Mouse (Mus musculus): ENCODE data around the gene Mutyh. TPM values are rescaled to one million over a fixed set of nuclear protein-coding genes. Genes with fewer than 3 reads are reported as not detected.

The Mutyh gene
- total and polyA plus RNA-seq, 2 experiments from 2014 or later, result 3.0 to 5.6 TPM

DNA sequence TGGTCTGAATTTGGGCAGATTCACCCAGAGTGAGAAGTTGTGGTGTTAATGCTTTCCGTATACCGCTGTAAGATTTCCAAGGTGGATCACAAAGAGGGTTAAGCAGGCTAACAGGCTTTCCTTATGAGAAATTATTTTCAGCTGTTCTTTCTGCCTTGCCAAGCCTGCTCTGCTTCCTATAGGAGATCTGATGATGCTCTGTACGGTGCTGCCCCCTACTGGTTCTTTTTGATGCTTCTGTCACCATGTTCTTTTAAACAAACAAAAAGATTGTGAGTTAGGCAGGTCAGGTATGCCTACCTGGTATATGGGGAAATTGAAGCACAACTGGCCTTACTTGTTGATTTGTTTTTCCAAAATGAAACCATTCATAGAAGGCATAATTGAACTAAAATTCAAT lies 18.6 kb upstream of the Mutyh start:
- Histone ChIP-seq H3K27ac (ENCODE audit: low read depth, low read length) (no peak overlapping the region), H3K9ac (replicated peaks; ENCODE audit: low read length, poor library complexity, severe bottlenecking) (no peak overlapping the region), H3K4me3 (ENCODE audit: low read depth, low read length) (no peak overlapping the region), H3K27me3 (ENCODE audit: insufficient read depth, low read length) (no peaks in the 10 kb centered on the region), H3K36me3 (ENCODE audit: insufficient read depth, low read length) (no peaks in the 10 kb centered on the region), H3K4me2 (ENCODE audit: low read depth, low read length, poor library complexity, severe bottlenecking) (no peak overlapping the region), H3K9me3 (ENCODE audit: low read length) (no peaks in the 10 kb centered on the region), H3K4me1 (ENCODE audit: insufficient read depth, low read length) (no peaks in the 10 kb centered on the region)
- ATAC-seq (ENCODE audit: low FRiP score) (no peak), DNase-seq (ENCODE audit: low spot score) (peak; percentile 93)
- 3% methylated on average over 3 of the region's 3 CpGs for WGBS
- peak; percentile 94 for TF ChIP-seq CTCF (IDR thresholded peaks at IDR 0.05)

DNA sequence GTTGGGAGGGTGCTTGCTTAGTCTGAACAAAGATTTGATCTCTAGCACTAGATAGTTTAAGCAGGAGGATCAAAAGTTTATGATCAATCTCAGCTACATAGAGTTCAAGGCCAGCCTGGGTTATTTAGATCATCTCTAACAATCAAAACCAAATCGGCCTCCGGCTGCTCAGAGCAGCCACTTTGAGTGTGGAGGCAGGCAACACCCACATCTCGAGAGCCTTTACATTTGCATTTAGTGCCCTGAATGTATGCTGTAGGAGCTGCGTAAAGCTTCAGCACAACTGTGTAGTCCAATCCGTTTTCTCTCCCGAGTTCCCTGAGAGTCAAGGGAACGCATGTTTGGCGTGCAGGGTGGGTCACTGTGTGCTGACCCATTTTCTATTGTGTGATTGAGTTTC lies 15.1 kb upstream of the Mutyh start:
- no peak for TF ChIP-seq CTCF (IDR thresholded peaks at IDR 0.05)
- 84% methylated on average over 8 of the region's 8 CpGs for WGBS
- Histone ChIP-seq H3K9me3 (ENCODE audit: low read length) (no peaks in the 10 kb centered on the region), H3K36me3 (ENCODE audit: insufficient read depth, low read length) (no peaks in the 10 kb centered on the region), H3K4me3 (ENCODE audit: low read depth, low read length) (no peak overlapping the region), H3K4me2 (ENCODE audit: low read depth, low read length, poor library complexity, severe bottlenecking) (no peak overlapping the region), H3K27ac (ENCODE audit: low read depth, low read length) (no peak overlapping the region), H3K4me1 (ENCODE audit: insufficient read depth, low read length) (no peaks in the 10 kb centered on the region), H3K27me3 (ENCODE audit: insufficient read depth, low read length) (no peaks in the 10 kb centered on the region), H3K9ac (replicated peaks; ENCODE audit: low read length, poor library complexity, severe bottlenecking) (no peak overlapping the region)
- ATAC-seq (ENCODE audit: low FRiP score) (no peak), DNase-seq (ENCODE audit: low spot score) (no peak)

DNA sequence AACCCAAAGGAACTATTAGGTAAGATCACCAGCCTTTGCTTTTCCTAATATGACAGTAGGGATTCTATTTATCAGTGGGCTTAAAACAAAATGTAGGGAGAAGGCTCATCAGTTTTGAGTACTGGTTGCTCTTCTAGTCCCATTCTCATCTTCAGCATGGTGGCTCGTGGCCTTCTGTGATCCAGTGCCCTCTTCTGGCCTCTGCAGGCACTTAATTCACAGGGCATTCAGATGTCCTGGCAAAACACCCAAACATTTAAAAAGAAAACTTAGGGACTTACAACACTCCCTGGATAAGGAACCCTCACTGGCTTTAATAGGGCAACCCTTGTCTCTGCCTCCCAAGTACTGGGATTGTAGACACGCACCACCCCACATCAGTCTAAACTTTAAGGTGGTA lies 13.2 kb upstream of the Mutyh start:
- no peaks in the 10 kb centered on the region for H3K9me3 ChIP-seq (ENCODE audit: low read length)
- no peaks in the 10 kb centered on the region for H3K4me1 ChIP-seq (ENCODE audit: insufficient read depth, low read length)
- H3K36me3 ChIP-seq (ENCODE audit: insufficient read depth, low read length), result no peaks in the 10 kb centered on the region
- DNase-seq (ENCODE audit: low spot score) (no peak), ATAC-seq (ENCODE audit: low FRiP score) (no peak)
- no peak overlapping the region for H3K4me2 ChIP-seq (ENCODE audit: low read depth, low read length, poor library complexity, severe bottlenecking)
- no peak overlapping the region for H3K9ac ChIP-seq (replicated peaks; ENCODE audit: low read length, poor library complexity, severe bottlenecking)
- H3K27me3 ChIP-seq (ENCODE audit: insufficient read depth, low read length), result no peaks in the 10 kb centered on the region
- H3K27ac ChIP-seq (ENCODE audit: low read depth, low read length), result no peak overlapping the region
- no peak overlapping the region for H3K4me3 ChIP-seq (ENCODE audit: low read depth, low read length)
- WGBS, result 78% methylated on average over 2 of the region's 2 CpGs
- TF ChIP-seq CTCF (IDR thresholded peaks at IDR 0.05), result peak; percentile 45

DNA sequence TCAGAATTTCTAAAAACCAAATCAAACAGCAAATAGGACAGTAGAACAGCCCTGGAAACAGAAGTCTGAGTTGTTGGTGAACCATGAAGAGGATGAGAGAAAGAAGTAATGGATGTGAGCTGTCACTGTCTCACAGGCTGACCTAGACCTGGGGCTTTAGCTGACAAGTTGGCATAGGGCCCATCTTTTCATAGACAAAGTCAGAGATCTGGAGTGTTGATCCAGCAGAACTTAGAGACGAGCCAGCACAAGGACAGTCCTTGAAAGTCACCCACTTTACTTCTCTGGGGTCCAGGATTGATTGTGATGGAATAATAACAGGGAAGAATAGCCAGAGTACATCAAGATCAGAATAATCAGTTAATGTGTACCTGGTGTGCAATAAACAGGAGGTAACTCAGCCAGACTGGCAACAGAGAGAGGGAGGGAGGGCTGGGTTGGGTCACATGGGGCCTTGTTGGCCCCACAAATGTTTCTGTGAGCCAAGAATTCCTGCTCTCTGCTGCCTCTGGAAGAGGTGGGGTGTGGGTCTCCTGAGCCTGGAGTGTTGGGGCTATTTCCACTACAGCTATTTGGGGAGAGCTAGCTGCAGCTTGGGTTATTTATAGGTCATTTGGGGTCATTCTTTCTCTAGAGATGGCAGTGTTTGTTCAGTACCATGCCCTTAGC lies 10.9 kb upstream of the Mutyh start:
- Histone ChIP-seq H3K9me3 (ENCODE audit: low read length) (no peaks in the 10 kb centered on the region), H3K27me3 (ENCODE audit: insufficient read depth, low read length) (no peaks in the 10 kb centered on the region), H3K9ac (replicated peaks; ENCODE audit: low read length, poor library complexity, severe bottlenecking) (no peak overlapping the region), H3K4me2 (ENCODE audit: low read depth, low read length, poor library complexity, severe bottlenecking) (no peak overlapping the region), H3K4me3 (ENCODE audit: low read depth, low read length) (no peak overlapping the region), H3K4me1 (ENCODE audit: insufficient read depth, low read length) (no peaks in the 10 kb centered on the region), H3K36me3 (ENCODE audit: insufficient read depth, low read length) (peaks cover 6% of the 10 kb centered on the region; the same call in 1 of the 2 replicates), H3K27ac (ENCODE audit: low read depth, low read length) (no peak overlapping the region)
- ATAC-seq (ENCODE audit: low FRiP score) (no peak), DNase-seq (ENCODE audit: low spot score) (no peak)
- TF ChIP-seq CTCF (IDR thresholded peaks at IDR 0.05), result no peak
- 65% methylated on average over 1 of the region's 1 CpGs for WGBS

DNA sequence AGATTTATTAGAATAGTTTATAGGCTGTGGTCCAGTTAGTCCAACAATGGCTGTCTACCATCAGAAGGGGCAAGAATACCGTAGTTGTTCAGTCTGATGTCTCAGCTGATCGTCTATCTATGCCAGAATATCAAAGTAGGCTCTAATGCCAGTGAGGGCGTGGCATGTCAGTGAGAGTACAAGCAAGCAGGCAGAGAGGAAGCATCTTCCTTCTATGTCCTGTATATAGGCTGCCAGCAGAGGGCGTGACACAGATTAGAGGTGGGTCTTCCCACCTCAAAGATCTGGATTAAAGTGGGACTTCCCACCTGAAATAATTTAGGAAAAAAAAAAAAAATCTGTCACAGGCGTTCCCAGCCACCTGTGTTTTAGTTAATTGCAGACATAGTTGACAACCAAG lies 7.6 kb upstream of the Mutyh start:
- no peak overlapping the region for H3K4me3 ChIP-seq (ENCODE audit: low read depth, low read length)
- DNase-seq (ENCODE audit: low spot score) (peak; percentile 47), ATAC-seq (ENCODE audit: low FRiP score) (no peak)
- H3K27ac ChIP-seq (ENCODE audit: low read depth, low read length), result no peak overlapping the region
- H3K9me3 ChIP-seq (ENCODE audit: low read length), result no peaks in the 10 kb centered on the region
- no peak overlapping the region for H3K9ac ChIP-seq (replicated peaks; ENCODE audit: low read length, poor library complexity, severe bottlenecking)
- peaks cover 29% of the 10 kb centered on the region for H3K36me3 ChIP-seq (ENCODE audit: insufficient read depth, low read length)
- TF ChIP-seq CTCF (IDR thresholded peaks at IDR 0.05), result peak; percentile 62
- H3K4me2 ChIP-seq (ENCODE audit: low read depth, low read length, poor library complexity, severe bottlenecking), result no peak overlapping the region
- H3K4me1 ChIP-seq (ENCODE audit: insufficient read depth, low read length), result no peaks in the 10 kb centered on the region
- 42% methylated on average over 5 of the region's 5 CpGs for WGBS
- H3K27me3 ChIP-seq (ENCODE audit: insufficient read depth, low read length), result no peaks in the 10 kb centered on the region

DNA sequence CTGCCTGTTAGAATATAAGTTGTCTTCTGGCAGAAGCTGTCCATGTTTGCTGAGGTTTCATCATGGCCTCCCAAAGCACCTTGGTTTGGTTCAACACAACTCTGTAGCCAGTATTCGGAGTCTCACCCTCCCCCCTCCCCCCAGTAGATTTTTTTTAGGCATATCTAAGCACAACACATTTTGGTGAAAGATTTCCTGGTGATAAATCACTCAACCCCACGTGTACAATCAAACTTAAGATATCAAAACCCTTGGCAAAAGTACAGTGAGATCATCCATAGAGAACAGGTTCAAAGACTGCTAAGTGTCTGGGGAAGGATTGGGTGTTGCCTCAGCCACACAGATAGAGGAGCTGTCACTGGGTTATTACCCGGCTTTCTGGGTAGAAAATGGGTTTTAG lies 3.5 kb downstream of the Mutyh start:
- Histone ChIP-seq H3K4me2 (ENCODE audit: low read depth, low read length, poor library complexity, severe bottlenecking) (no peak overlapping the region), H3K9me3 (ENCODE audit: low read length) (no peaks in the 10 kb centered on the region), H3K4me1 (ENCODE audit: insufficient read depth, low read length) (peaks cover 6% of the 10 kb centered on the region; the same call in 1 of the 2 replicates), H3K9ac (replicated peaks; ENCODE audit: low read length, poor library complexity, severe bottlenecking) (no peak overlapping the region), H3K4me3 (ENCODE audit: low read depth, low read length) (no peak overlapping the region), H3K27me3 (ENCODE audit: insufficient read depth, low read length) (no peaks in the 10 kb centered on the region), H3K36me3 (ENCODE audit: insufficient read depth, low read length) (no peaks in the 10 kb centered on the region), H3K27ac (ENCODE audit: low read depth, low read length) (no peak overlapping the region)
- WGBS, result 82% methylated on average over 3 of the region's 3 CpGs
- DNase-seq (ENCODE audit: low spot score), result no peak
- ATAC-seq (ENCODE audit: low FRiP score), result no peak
- no peak for TF ChIP-seq CTCF (IDR thresholded peaks at IDR 0.05)

Data from midbrain, postnatal 0 days (tissue).